Mouse (Mus musculus): Measurements from ENCODE around the gene Bbs5. TPM values are rescaled to one million over a fixed set of nuclear protein-coding genes. Genes with fewer than 3 reads are reported as not detected.
A peak's percentile ranks its signal among the peaks of the same experiment; 100 is the strongest.
"Not testable (repeated sequence)": the region's sequence is repeated elsewhere in the genome, so short reads cannot be mapped to it uniquely, and the experiment has no call there.

Gene Bbs5
- total RNA-seq, 2 experiments from 2014 or later = 6.3 to 6.7 TPM

GRCm38 (mm10) chr2:69668414-69668813 is 21.4 kb downstream of the Bbs5 start:
- no peak for DNase-seq (ENCODE audit: low spot score in 2 of 2)

GRCm38 (mm10) chr2:69669853-69670252 is 22.9 kb downstream of the Bbs5 start, which contains the start of gene Klhl41:
TSS of gene Klhl41 (plus strand) at chr2:69670120.
- no peak for DNase-seq (ENCODE audit: low spot score in 2 of 2)

- DNase-seq (ENCODE audit: low spot score in 2 of 2) = peak in 1 of 2 experiments; percentile 17
These were observed 26.8 kb downstream of the Bbs5 start for GRCm38 (mm10) chr2:69673723-69674122.

GRCm38 (mm10) chr2:69675266-69675665 is 28.3 kb downstream of the Bbs5 start:
- no peak for DNase-seq (ENCODE audit: low spot score in 2 of 2)

GRCm38 (mm10) chr2:69676713-69677112 is 29.7 kb downstream of the Bbs5 start:
- DNase-seq (ENCODE audit: low spot score in 2 of 2) = no peak

GRCm38 (mm10) chr2:69677215-69677614 is 30.2 kb downstream of the Bbs5 start:
- not testable (repeated sequence) for DNase-seq (ENCODE audit: low spot score in 2 of 2)

GRCm38 (mm10) chr2:69679990-69680389 is 33.0 kb downstream of the Bbs5 start:
- DNase-seq (ENCODE audit: low spot score in 2 of 2) = no peak

GRCm38 (mm10) chr2:69681931-69682330 is 35.0 kb downstream of the Bbs5 start:
- no peak for DNase-seq (ENCODE audit: low spot score in 2 of 2)

- no peak for DNase-seq (ENCODE audit: low spot score in 2 of 2)
These were observed 36.2 kb downstream of the Bbs5 start for GRCm38 (mm10) chr2:69683036-69683805.

- DNase-seq (ENCODE audit: low spot score in 2 of 2) = no peak
These were observed 37.5 kb downstream of the Bbs5 start for GRCm38 (mm10) chr2:69684488-69684887.

- no peak for DNase-seq (ENCODE audit: low spot score in 2 of 2)
These were observed 43.2 kb downstream of the Bbs5 start for GRCm38 (mm10) chr2:69690214-69690613.

- no peak for DNase-seq (ENCODE audit: low spot score in 2 of 2)
These were observed 43.9 kb downstream of the Bbs5 start for GRCm38 (mm10) chr2:69690843-69691242.

- DNase-seq (ENCODE audit: low spot score in 2 of 2) = no peak
These were observed 46.5 kb downstream of the Bbs5 start for GRCm38 (mm10) chr2:69693501-69693900.

GRCm38 (mm10) chr2:69700446-69700845 is 53.5 kb downstream of the Bbs5 start:
- DNase-seq (ENCODE audit: low spot score in 2 of 2) = no peak

GRCm38 (mm10) chr2:69712171-69712570 is 65.2 kb downstream of the Bbs5 start:
- DNase-seq (ENCODE audit: low spot score in 2 of 2) = no peak

GRCm38 (mm10) chr2:69712981-69713625 is 66.1 kb downstream of the Bbs5 start, which contains the start of gene Fastkd1:
TSS of gene Fastkd1 (minus strand) at chr2:69713516.
- DNase-seq (ENCODE audit: low spot score in 2 of 2) = peak; percentile 51 to 78

- DNase-seq (ENCODE audit: low spot score in 2 of 2) = no peak
These were observed 66.6 kb downstream of the Bbs5 start for GRCm38 (mm10) chr2:69713626-69714014.

GRCm38 (mm10) chr2:69714126-69714525 is 67.2 kb downstream of the Bbs5 start:
- no peak for DNase-seq (ENCODE audit: low spot score in 2 of 2)

- DNase-seq (ENCODE audit: low spot score in 2 of 2) = no peak
These were observed 69.5 kb downstream of the Bbs5 start for GRCm38 (mm10) chr2:69716483-69716882.
